Mouse (Mus musculus): ENCODE measurements around the gene Tulp1.

DNA sequence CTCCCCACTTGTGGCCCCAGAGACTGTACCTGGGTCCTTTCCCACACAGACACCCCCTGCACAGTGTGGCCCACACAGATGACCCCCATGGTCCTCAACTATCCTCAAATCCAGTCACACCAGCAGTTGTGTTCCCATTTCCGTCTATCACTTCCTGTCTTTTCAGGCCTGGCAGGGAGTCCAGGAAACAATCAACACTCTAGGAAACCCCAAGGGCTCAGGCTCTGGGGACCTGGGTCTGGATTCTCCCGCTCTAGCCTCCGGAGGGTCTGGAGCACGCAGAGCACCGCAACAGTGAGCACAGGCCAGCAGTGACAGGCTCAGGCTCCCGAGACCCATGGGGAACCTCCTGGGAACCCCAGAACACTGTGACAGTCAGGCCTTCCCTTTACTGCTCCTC is 16.8 kb downstream of the Tulp1 start:
- TF ChIP-seq CTCF (IDR thresholded peaks at IDR 0.05; ENCODE audit: low read depth, low read length) (no peak), POLR2A (IDR thresholded peaks at IDR 0.05; ENCODE audit: borderline replicate concordance, low read depth, low read length) (no peak)

All from bone marrow macrophage, adult 2 months (primary cell).